Mouse (Mus musculus) MEL (cell line): ENCODE data around the gene Palm3. TPM values are rescaled to one million over a fixed set of nuclear protein-coding genes. Genes with fewer than 3 reads are reported as not detected.
A peak's percentile ranks its signal among the peaks of the same experiment; 100 is the strongest.
"Not testable (repeated sequence)": the region's sequence is repeated elsewhere in the genome, so short reads cannot be mapped to it uniquely, and the experiment has no call there.

ENCODE experiments used
- DNase-seq: peaks from one replicate; pipeline ENCODE4 v3.0.0; 2011; ENCODE audit warnings: low read depth, low spot score
- H3K27ac ChIP-seq: 2 replicates; pipeline ENCODE4 v1.5.1; 2012; ENCODE audit warnings: low read depth, mild to moderate bottlenecking, control low read depth, low read length, moderate library complexity; ENCODE audit not compliant: control insufficient read depth
- H3K27me3 ChIP-seq, 2 experiments: fragments of 150-350 bp in 1 of 2; sonication (generic) in 1 of 2; 2 replicates each; pipeline ENCODE4 v1.6.1; 2012; ENCODE audit warnings: low read length in 2 of 2, mild to moderate bottlenecking in 2 of 2, improper control_type of control experiment in 1 of 2, moderate library complexity in 1 of 2; ENCODE audit not compliant: insufficient read depth in 2 of 2, control insufficient read depth in 1 of 2
- H3K36me3 ChIP-seq, 2 experiments: 2 replicates each; pipeline ENCODE4 v1.6.1; 2012 to 2014; ENCODE audit warnings: low read length in 2 of 2, improper control_type of control experiment in 1 of 2, inconsistent platforms in 1 of 2, mild to moderate bottlenecking in 1 of 2; ENCODE audit not compliant: insufficient read depth in 2 of 2, control insufficient read depth in 1 of 2
- H3K4me1 ChIP-seq, 2 experiments: fragments of 150-350 bp in 1 of 2; sonication (generic) in 1 of 2; 2 replicates each; pipeline ENCODE4 v1.6.1; 2012; ENCODE audit warnings: low read length in 2 of 2, improper control_type of control experiment in 1 of 2, mild to moderate bottlenecking in 1 of 2; ENCODE audit not compliant: insufficient read depth in 2 of 2, control insufficient read depth in 1 of 2
- H3K4me3 ChIP-seq, 2 experiments: fragments of 150-350 bp in 1 of 2; sonication (generic) in 1 of 2; 2 replicates each; pipeline ENCODE4 v1.5.1; 2012; ENCODE audit warnings: low read depth in 2 of 2, low read length in 2 of 2, mild to moderate bottlenecking in 2 of 2, moderate library complexity in 2 of 2, control low read depth in 1 of 2, improper control_type of control experiment in 1 of 2; ENCODE audit not compliant: control insufficient read depth in 1 of 2, insufficient read depth in 1 of 2
- H3K79me2 ChIP-seq: 2 replicates; pipeline ENCODE4 v1.6.1; 2012; ENCODE audit warnings: mild to moderate bottlenecking, low read length, moderate library complexity; ENCODE audit not compliant: control insufficient read depth, poor library complexity, insufficient read depth
- H3K9ac ChIP-seq: 2 replicates; pipeline ENCODE4 v1.6.1; 2012; ENCODE audit warnings: low read depth, mild to moderate bottlenecking, control low read depth, low read length, moderate library complexity; ENCODE audit not compliant: control insufficient read depth, poor library complexity, severe bottlenecking
- H3K9me3 ChIP-seq: fragments of 150-350 bp; sonication (generic); replicated peaks from 2 replicates; pipeline ENCODE4 v1.6.1; 2012; ENCODE audit warnings: mild to moderate bottlenecking, low read length, improper control_type of control experiment, moderate library complexity; ENCODE audit not compliant: insufficient read depth
- CHD1 ChIP-seq: IDR thresholded peaks from 2 replicates; pipeline ENCODE4 v1.6.1; 2012; ENCODE audit warnings: low read depth, mild to moderate bottlenecking, inconsistent platforms, low read length, improper control_type of control experiment
- CHD2 ChIP-seq: IDR thresholded peaks from 2 replicates; pipeline ENCODE4 v1.6.1; 2011; ENCODE audit warnings: low read length, improper control_type of control experiment
- EP300 ChIP-seq, 2 experiments: IDR thresholded peaks; 2 replicates each; pipeline ENCODE4 v1.6.1; 2011; ENCODE audit warnings: improper control_type of control experiment in 2 of 2, low read length in 2 of 2, low read depth in 1 of 2, mild to moderate bottlenecking in 1 of 2
- ETS1 ChIP-seq: IDR thresholded peaks from 2 replicates; pipeline ENCODE4 v1.6.1; 2012; ENCODE audit warnings: low read depth, mild to moderate bottlenecking, inconsistent platforms, low read length, improper control_type of control experiment, moderate library complexity
- GABPA ChIP-seq: IDR thresholded peaks from 2 replicates; pipeline ENCODE4 v1.6.1; 2012; ENCODE audit warnings: low read depth, mild to moderate bottlenecking, inconsistent platforms, low read length, improper control_type of control experiment, moderate library complexity
- KAT2A ChIP-seq: conservative IDR thresholded peaks from 2 replicates; pipeline ENCODE4 v1.6.1; 2012; ENCODE audit warnings: low read depth, low read length, improper control_type of control experiment, inconsistent platforms
- MAFK ChIP-seq: IDR thresholded peaks from 2 replicates; pipeline ENCODE4 v1.6.1; 2011; ENCODE audit warnings: low read depth, mild to moderate bottlenecking, low read length, improper control_type of control experiment, borderline replicate concordance
- MEF2A ChIP-seq: IDR thresholded peaks from 2 replicates; pipeline ENCODE4 v1.6.1; 2014; ENCODE audit warnings: low read depth, mild to moderate bottlenecking, inconsistent platforms, low read length, improper control_type of control experiment; ENCODE audit not compliant: poor library complexity, insufficient replicate concordance, severe bottlenecking; ENCODE audit errors: extremely low read depth
- MXI1 ChIP-seq: IDR thresholded peaks from 2 replicates; pipeline ENCODE4 v1.6.1; 2011; ENCODE audit warnings: mild to moderate bottlenecking, low read depth, low read length, improper control_type of control experiment
- MYB ChIP-seq: IDR thresholded peaks from 2 replicates; pipeline ENCODE4 v1.6.1; 2011; ENCODE audit warnings: mild to moderate bottlenecking, low read depth, low read length, improper control_type of control experiment
- MYC ChIP-seq: IDR thresholded peaks from 2 replicates; pipeline ENCODE4 v1.6.1; 2011; ENCODE audit warnings: low read depth, mild to moderate bottlenecking, low read length, improper control_type of control experiment, moderate library complexity
- NELFE ChIP-seq: IDR thresholded peaks from 2 replicates; pipeline ENCODE4 v1.6.1; 2011; ENCODE audit warnings: low read depth, low read length, improper control_type of control experiment
- NRF1 ChIP-seq: IDR thresholded peaks from 2 replicates; pipeline ENCODE4 v1.6.1; 2014; ENCODE audit warnings: low read depth, mild to moderate bottlenecking, inconsistent platforms, low read length, improper control_type of control experiment, moderate library complexity; ENCODE audit not compliant: poor library complexity, insufficient read depth, severe bottlenecking
- POLR2AphosphoS2 ChIP-seq: IDR thresholded peaks from 2 replicates; pipeline ENCODE4 v1.6.1; 2011; ENCODE audit warnings: low read length, improper control_type of control experiment
- POLR2AphosphoS5 ChIP-seq: IDR thresholded peaks from 2 replicates; pipeline ENCODE4 v1.6.1; 2012; ENCODE audit warnings: low read depth, borderline replicate concordance, mild to moderate bottlenecking, inconsistent platforms, low read length, moderate library complexity, mixed read lengths
- RAD21 ChIP-seq: IDR thresholded peaks from 2 replicates; pipeline ENCODE4 v1.6.1; 2011; ENCODE audit warnings: mild to moderate bottlenecking, low read depth, low read length, improper control_type of control experiment
- SIN3A ChIP-seq: IDR thresholded peaks from 2 replicates; pipeline ENCODE4 v1.6.1; 2012; ENCODE audit warnings: low read length, improper control_type of control experiment, inconsistent platforms
- TBP ChIP-seq: IDR thresholded peaks from 2 replicates; pipeline ENCODE4 v1.8.0; 2011; ENCODE audit warnings: low read depth, low read length, improper control_type of control experiment
- USF2 ChIP-seq, 2 experiments: IDR thresholded peaks; 2 replicates each; pipeline ENCODE4 v1.6.1; 2011 to 2012; ENCODE audit warnings: improper control_type of control experiment in 2 of 2, low read length in 2 of 2, borderline replicate concordance in 1 of 2, inconsistent platforms in 1 of 2, low read depth in 1 of 2, mild to moderate bottlenecking in 1 of 2; ENCODE audit not compliant: insufficient read depth in 1 of 2
- ZC3H11A ChIP-seq: IDR thresholded peaks from 2 replicates; pipeline ENCODE4 v1.6.1; 2012; ENCODE audit warnings: low read depth, mild to moderate bottlenecking, inconsistent platforms, low read length, improper control_type of control experiment
- ZKSCAN1 ChIP-seq: IDR thresholded peaks from 2 replicates; pipeline ENCODE4 v1.6.1; 2012; ENCODE audit warnings: low read depth, mild to moderate bottlenecking, inconsistent platforms, low read length, improper control_type of control experiment, moderate library complexity
- ZMIZ1 ChIP-seq: IDR thresholded peaks from 2 replicates; pipeline ENCODE4 v1.6.1; 2012; ENCODE audit warnings: low read depth, mild to moderate bottlenecking, inconsistent platforms, low read length, improper control_type of control experiment, moderate library complexity
- ZNF384 ChIP-seq: IDR thresholded peaks from 2 replicates; pipeline ENCODE4 v1.6.1; 2012; ENCODE audit warnings: low read depth, mild to moderate bottlenecking, inconsistent platforms, low read length, improper control_type of control experiment
- polyA plus RNA-seq, 2 experiments: library from polyadenylated mRNA; stranded (reverse) in 1 of 2; unstranded in 1 of 2; fragments of >175 nt in 1 of 2; fragments of >200 nt in 1 of 2; gene quantifications; 2 replicates each; pipeline versions ENCODE4 v1.2.1 to v1.2.4; 2012; ENCODE audit warnings: low replicate concordance in 2 of 2, low read depth in 1 of 2; ENCODE audit not compliant: insufficient read length in 2 of 2, insufficient read depth in 1 of 2, missing spikeins in 1 of 2
- total RNA-seq: library from RNA; depleted of rRNA; stranded (reverse); fragments of 300-350 nt; gene quantifications from 2 replicates; pipeline ENCODE4 v1.2.3, GENCODE M21; 2012

Palm3 gene
- total and polyA plus RNA-seq, 3 experiments, result 0.65 to 3.6 TPM; not detected in 1

DNA sequence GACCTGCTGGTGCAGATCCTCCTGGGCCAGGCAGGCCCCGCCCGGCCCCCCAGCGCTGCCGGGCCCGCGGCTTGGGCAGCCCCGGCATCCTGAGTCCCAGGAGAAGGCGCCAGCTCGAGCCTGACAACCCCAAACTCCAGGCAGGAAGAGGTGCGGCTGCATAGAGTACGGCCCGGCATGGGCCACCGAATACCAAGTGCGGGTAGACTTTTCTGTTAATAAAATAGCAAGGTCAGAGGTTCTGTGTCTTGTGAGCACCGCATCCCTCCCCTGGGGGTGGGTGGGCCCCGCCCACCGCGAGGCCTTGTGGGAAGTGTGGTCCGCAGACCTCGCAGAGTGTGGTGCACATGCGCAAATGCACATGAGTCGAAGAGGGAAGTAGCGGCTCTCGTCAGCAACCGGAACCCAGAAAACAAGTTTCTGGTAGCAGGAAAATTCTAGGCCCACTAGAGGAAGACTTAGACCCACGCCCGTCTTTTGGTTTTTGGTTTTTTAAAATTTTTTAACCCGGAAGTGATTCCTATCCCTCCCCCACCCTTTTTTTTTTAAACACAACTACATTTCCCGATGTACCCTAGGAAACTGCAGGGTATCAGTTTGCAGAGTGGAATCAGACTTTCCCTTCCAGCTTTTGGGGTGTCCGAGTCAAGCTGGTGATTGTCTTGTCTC is 16.6 kb upstream of the Palm3 start (continued):
- no peak for TF ChIP-seq MEF2A
- TF ChIP-seq ZNF384, result peak; percentile 93
- TF ChIP-seq TBP, result peak; percentile 68
- TF ChIP-seq CHD2, result peak; percentile 41; the same call in 1 of the 2 replicates
- TF ChIP-seq POLR2AphosphoS5, result no peak
- no peak for TF ChIP-seq MAFK
- TF ChIP-seq NELFE, result peak; percentile 74
- no peak for TF ChIP-seq ZC3H11A
- TF ChIP-seq MYC, result no peak; the same call in 1 of the 2 replicates
- TF ChIP-seq POLR2AphosphoS2, result peak; percentile 70
- no peak for TF ChIP-seq MYB
- peak; percentile 90 for TF ChIP-seq SIN3A
- no peak for TF ChIP-seq USF2 (IDR thresholded peaks at IDR 0.05; ENCODE audit: borderline replicate concordance in 1 of 2, insufficient read depth in 1 of 2, low read depth in 1 of 2, low read length in 2 of 2)
- TF ChIP-seq ETS1, result peak; percentile 17; the same call in 1 of the 2 replicates
- TF ChIP-seq RAD21, result no peak
- TF ChIP-seq NRF1, result peak; percentile 88
- peak; percentile 70 for TF ChIP-seq ZMIZ1
- TF ChIP-seq CHD1, result 0 out of 2 replicates have a peak, but pooled peaks have one; percentile 80
- peak; percentile 76; the same call in 1 of the 2 replicates for TF ChIP-seq KAT2A
- TF ChIP-seq EP300 (IDR thresholded peaks at IDR 0.05; ENCODE audit: low read depth in 1 of 2, low read length in 2 of 2), result peak in 1 of 2 experiments; percentile 19; a peak in 2 of 4 replicates
- TF ChIP-seq ZKSCAN1, result no peak
- TF ChIP-seq GABPA, result no peak
- TF ChIP-seq MXI1, result peak; percentile 64

DNA sequence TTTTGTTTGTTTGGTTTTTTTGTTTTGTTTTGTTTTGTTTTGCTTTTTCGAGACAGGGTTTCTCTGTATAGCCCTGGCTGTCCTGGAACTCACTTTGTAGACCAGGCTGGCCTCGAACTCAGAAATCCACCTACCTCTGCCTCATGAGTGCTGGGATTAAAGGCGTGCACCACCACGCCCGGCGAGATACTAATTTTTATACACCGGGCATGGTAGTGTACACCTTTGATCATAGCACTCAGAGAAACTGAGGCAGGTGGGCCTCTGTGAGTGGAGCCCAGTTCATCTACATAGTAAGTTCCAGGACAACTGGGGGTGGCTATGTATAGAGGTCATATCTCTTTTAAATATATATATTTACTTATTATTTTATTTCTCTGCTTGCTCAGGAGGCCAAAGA is 15.8 kb upstream of the Palm3 start:
- H3K27ac ChIP-seq, result peak overlapping the region; percentile 3; the same call in 1 of the 2 replicates
- peak overlapping the region in 1 of 2 experiments; percentile 66; a peak in 1 of 4 replicates for H3K4me3 ChIP-seq
- peak overlapping the region; percentile 63 for H3K9ac ChIP-seq
- H3K9me3 ChIP-seq, DNase-seq, H3K27me3 ChIP-seq, H3K79me2 ChIP-seq: not testable (repeated sequence)
- peaks cover 4 to 19% of the 10 kb centered on the region in 2 experiments; a peak in 3 of 4 replicates for H3K4me1 ChIP-seq
- peaks cover 0 to 12% of the 10 kb centered on the region in 2 experiments; a peak in 2 of 4 replicates for H3K36me3 ChIP-seq
